Mouse (Mus musculus) liver, adult 2 months (tissue): Measurements from ENCODE around the gene Gm20388. TPM values are rescaled to one million over a fixed set of nuclear protein-coding genes. Genes with fewer than 3 reads are reported as not detected.
A peak's percentile ranks its signal among the peaks of the same experiment; 100 is the strongest.

ENCODE experiments used
- DNase-seq: peaks from one replicate; pipeline ENCODE4 v3.0.0-alpha.2; 2011; ENCODE audit warnings: low read depth, low spot score; ENCODE audit errors: extremely low read depth
- H3K27ac ChIP-seq: fragments of 200-500 bp; replicated peaks from 2 replicates; pipeline ENCODE4 v1.5.1; 2012; ENCODE audit warnings: low read depth, mild to moderate bottlenecking, control low read depth, inconsistent platforms, low read length; ENCODE audit not compliant: insufficient read depth
- H3K27me3 ChIP-seq: fragments of 200-500 bp; 2 replicates; pipeline ENCODE4 v1.6.1; 2012; ENCODE audit warnings: mild to moderate bottlenecking, moderate library complexity, low read length, inconsistent platforms; ENCODE audit not compliant: control insufficient read depth, insufficient read depth
- H3K36me3 ChIP-seq: fragments of 200-500 bp; 2 replicates; pipeline ENCODE4 v1.6.1; 2012; ENCODE audit warnings: low read length, inconsistent platforms; ENCODE audit not compliant: control insufficient read depth, insufficient read depth
- H3K4me1 ChIP-seq: fragments of 200-500 bp; 2 replicates; pipeline ENCODE4 v1.6.1; 2011; ENCODE audit warnings: low read length; ENCODE audit not compliant: control insufficient read depth, insufficient read depth
- H3K4me3 ChIP-seq: fragments of 200-500 bp; 2 replicates; pipeline ENCODE4 v1.5.1; 2011; ENCODE audit warnings: low read depth, mild to moderate bottlenecking, control low read depth, low read length, moderate library complexity; ENCODE audit not compliant: insufficient read depth
- H3K79me2 ChIP-seq: fragments of 200-500 bp; 2 replicates; pipeline ENCODE4 v1.6.1; 2012; ENCODE audit warnings: inconsistent platforms, mild to moderate bottlenecking, low read length, moderate library complexity; ENCODE audit not compliant: control insufficient read depth, insufficient read depth
- H3K9ac ChIP-seq: fragments of 200-500 bp; 2 replicates; pipeline ENCODE4 v1.6.1; 2012; ENCODE audit warnings: low read depth, mild to moderate bottlenecking, control low read depth, inconsistent platforms, low read length
- CTCF ChIP-seq: fragments of 200-500 bp; IDR thresholded peaks from 2 replicates; pipeline ENCODE4 v1.5.1; 2011; ENCODE audit warnings: low read depth, low read length, control low read depth
- POLR2A ChIP-seq: fragments of 200-500 bp; IDR thresholded peaks from 2 replicates; pipeline ENCODE4 v1.6.1; 2011; ENCODE audit warnings: low read length, control low read depth; ENCODE audit not compliant: insufficient read depth; ENCODE audit errors: extremely low read depth
- WGBS: fragments of 180-500 bp; shearing (Covaris S2); methylation state at CpG from one replicate; pipeline ENCODE4 v1.1.7; 2018; 5-methylcytosine and 5-hydroxymethylcytosine counted together
- polyA plus RNA-seq: library from polyadenylated mRNA; depleted of rRNA; stranded (reverse); fragments of >200 nt; gene quantifications from 2 replicates; pipeline ENCODE4 v1.2.3, GENCODE M21; 2012
- total RNA-seq: library from RNA; depleted of rRNA; stranded (reverse); fragments of >200 nt; gene quantifications from 2 replicates; pipeline ENCODE4 v1.2.3, GENCODE M21; 2014

Gene Gm20388
- total and polyA plus RNA-seq, 2 experiments, result 6.4 to 19.9 TPM

DNA sequence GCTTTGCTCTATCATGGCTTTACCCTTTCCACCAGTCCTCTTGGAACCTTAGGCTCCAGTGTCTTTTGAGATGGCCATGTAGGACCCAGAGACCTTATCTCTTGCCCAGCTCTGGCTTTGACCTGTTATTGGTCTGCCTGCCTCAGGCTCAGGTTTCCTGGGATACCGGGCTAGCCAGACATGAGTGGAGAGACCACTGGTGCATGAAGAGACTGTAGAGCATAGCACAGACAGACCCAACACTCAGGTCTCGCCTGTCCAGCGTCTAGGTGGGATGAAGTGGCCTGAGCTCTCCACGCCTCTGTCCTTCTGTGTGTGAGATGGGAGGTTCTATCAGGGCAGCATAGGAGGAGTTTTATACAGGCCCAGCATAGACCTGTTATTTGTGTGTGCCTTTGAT lies 3438.4 kb downstream of the Gm20388 start:
- H3K79me2 ChIP-seq, result no peaks in the 10 kb centered on the region
- H3K27ac ChIP-seq, result no peak overlapping the region
- no peaks in the 10 kb centered on the region for H3K27me3 ChIP-seq
- no peaks in the 10 kb centered on the region for H3K36me3 ChIP-seq
- H3K4me3 ChIP-seq, result no peak overlapping the region
- no peaks in the 10 kb centered on the region for H3K4me1 ChIP-seq
- 90% methylated on average over 4 of the region's 4 CpGs for WGBS
- TF ChIP-seq CTCF (no peak), POLR2A (no peak)
- DNase-seq, result no peak
- no peak overlapping the region for H3K9ac ChIP-seq

DNA sequence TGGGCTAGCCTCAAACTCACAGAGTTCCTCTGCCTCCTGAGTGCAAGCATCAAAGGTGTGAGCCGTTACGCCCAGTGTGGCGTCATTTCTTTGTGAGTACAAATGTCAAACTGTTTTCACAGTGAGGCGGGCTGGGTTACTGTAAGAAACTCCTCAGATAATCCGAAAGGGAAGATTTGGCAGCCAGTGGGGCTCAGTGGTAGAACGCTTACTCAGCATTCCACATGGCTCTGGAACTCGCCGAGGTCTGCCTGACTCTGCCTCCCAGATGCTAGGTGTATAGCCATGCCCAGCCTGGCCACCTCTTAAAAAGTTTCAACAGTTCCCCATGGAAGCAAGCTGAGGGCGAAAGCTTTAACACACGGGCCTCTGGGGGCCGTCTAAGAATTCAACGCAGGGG lies 3441.5 kb downstream of the Gm20388 start:
- no peaks in the 10 kb centered on the region for H3K27me3 ChIP-seq
- H3K79me2 ChIP-seq, result no peaks in the 10 kb centered on the region
- H3K27ac ChIP-seq, result no peak overlapping the region
- no peak overlapping the region for H3K4me3 ChIP-seq
- no peak for DNase-seq
- TF ChIP-seq CTCF (no peak), POLR2A (no peak)
- H3K4me1 ChIP-seq, result no peaks in the 10 kb centered on the region
- 81% methylated on average over 12 of the region's 12 CpGs for WGBS
- no peaks in the 10 kb centered on the region for H3K36me3 ChIP-seq
- H3K9ac ChIP-seq, result no peak overlapping the region

DNA sequence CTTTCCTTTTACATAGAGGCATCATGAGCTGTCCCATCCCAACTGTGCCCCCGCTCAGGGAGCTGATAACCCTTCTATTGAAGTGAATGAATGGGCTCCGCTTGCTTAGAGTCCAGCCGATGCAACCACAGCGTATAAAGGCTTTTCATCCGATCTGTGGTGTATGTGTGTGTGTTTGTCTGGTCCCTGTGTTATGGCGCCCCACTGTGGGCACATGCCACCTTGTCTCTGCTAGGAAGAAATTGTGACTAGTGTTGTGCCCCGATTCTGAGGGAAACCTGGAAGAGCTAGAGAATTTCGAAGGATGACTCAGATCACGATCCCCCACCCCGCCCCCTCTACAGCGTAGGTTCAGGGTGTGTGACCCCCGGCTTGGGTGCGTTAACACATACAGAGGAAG lies 3442.1 kb downstream of the Gm20388 start:
- no peak for DNase-seq
- 51% methylated on average over 13 of the region's 13 CpGs for WGBS

DNA sequence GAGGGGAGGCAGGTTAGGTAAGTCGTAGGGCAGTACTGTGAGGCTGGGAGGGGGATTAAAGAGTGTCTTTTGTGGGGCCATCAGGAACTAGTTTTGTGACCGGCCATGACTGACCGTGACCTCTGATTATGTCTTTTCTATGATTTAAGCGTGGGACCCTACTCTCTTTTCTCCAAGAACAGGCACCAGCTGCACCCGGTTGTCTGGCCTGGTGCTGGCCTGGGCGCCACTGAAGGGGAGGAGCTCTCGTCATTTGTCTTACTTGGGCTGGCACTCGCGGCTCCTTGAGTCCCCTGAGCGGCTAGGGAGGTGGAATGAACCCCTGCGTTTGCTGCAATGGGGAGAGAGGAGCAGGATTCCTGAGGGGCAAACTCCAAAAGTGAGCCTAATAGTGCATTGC lies 3442.6 kb downstream of the Gm20388 start:
- Histone ChIP-seq H3K9ac (no peak overlapping the region), H3K36me3 (no peaks in the 10 kb centered on the region), H3K27ac (no peak overlapping the region), H3K79me2 (no peaks in the 10 kb centered on the region), H3K4me3 (no peak overlapping the region), H3K4me1 (no peaks in the 10 kb centered on the region), H3K27me3 (no peaks in the 10 kb centered on the region)
- 74% methylated on average over 11 of the region's 11 CpGs for WGBS
- DNase-seq, result no peak
- TF ChIP-seq POLR2A, result no peak

More for the DNA sequence above, 3442.1 kb downstream of the Gm20388 start:
- Histone ChIP-seq H3K4me3 (no peak overlapping the region), H3K79me2 (no peaks in the 10 kb centered on the region), H3K4me1 (no peaks in the 10 kb centered on the region), H3K36me3 (no peaks in the 10 kb centered on the region), H3K27me3 (no peaks in the 10 kb centered on the region), H3K9ac (no peak overlapping the region), H3K27ac (no peak overlapping the region)
- TF ChIP-seq CTCF (peak; percentile 53; the same call in 1 of the 2 replicates), POLR2A (no peak)

DNA sequence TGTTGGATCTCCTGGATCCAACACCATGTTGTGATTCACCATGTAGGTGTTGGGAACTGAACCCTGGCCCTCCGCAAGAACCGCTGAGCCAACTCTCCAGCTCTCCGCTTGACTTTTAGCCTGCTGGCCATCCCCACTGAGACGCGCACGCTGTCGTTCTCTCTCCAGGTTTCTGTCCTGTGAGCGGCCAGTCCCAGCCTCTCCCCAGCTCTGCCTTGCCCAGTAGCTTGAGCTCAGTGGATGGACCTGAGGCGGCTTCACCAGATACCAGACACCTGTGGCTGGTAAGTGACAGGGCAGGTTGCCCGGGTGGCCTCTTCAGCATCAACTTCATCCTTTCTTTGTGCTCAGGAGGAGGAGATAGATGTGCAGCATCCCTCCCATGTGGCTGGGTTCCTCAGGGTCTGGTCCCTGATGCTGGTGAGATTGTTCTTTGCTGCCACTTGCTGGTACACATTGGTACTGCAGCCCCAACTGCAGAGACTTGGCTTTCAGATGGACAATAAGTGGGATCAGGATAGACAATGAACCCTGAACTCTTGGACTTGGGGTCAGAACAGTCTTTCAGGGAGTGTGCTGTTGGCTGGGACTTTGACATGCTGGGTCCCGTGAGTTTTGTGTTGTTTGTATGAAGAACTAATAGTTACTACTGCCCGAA lies 3450.6 kb downstream of the Gm20388 start:
- Histone ChIP-seq H3K4me3 (no peak overlapping the region), H3K27ac (no peak overlapping the region), H3K79me2 (no peaks in the 10 kb centered on the region), H3K4me1 (no peaks in the 10 kb centered on the region), H3K36me3 (no peaks in the 10 kb centered on the region), H3K9ac (no peak overlapping the region), H3K27me3 (no peaks in the 10 kb centered on the region)
- WGBS, result 55% methylated on average over 12 of the region's 12 CpGs
- DNase-seq, result peak; percentile 67
- peak; percentile 91 for TF ChIP-seq CTCF
- no peak for TF ChIP-seq POLR2A

DNA sequence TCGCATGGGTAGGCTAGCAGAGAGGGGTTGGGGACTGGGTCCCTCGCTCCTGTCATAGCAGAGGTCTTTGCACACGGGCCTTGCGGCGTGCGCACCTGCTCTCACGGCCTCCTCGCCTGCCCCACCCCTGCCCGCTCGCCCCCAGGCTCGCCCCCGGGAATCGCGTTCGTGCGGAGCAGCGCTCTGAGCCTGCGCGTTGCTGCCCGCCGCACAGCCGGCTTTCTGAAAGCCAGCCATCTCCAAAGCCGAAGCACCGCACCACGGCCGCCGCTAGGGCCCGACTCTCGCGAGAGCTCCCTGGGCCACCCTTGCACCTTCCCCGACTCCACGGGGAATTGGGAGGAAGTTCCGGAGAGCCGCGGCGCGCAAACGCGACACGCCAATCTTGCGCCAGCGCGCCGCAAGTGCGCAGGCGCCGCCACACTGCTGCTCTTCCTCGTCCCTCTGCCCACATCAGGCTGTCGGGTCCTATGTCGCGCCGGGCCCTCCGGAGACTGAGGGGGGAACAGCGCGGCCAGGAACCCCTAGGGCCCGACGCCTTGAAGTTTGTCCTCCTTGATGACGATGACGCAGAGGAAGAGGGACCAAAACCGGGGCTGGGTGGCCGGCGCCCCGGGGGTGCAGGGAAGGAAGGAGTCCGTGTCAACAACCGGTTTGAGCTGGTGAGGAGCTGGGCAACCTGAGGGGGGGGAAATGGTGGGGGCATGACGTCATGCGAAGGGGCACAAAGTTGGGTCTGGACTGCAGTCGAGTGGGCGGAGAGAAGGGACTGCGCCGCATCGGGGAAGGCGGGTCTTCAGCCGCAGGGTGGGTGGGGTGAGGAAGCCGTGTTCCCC lies 3463.0 kb downstream of the Gm20388 start, which contains the start of gene Tcf25:
Tcf25 (plus strand) TSS at position 351 of the 836 bp plus-strand sequence.
- H3K36me3 ChIP-seq, result no peaks in the 10 kb centered on the region
- TF ChIP-seq POLR2A (peak; percentile 81), CTCF (peak; percentile 56)
- peaks cover 13% of the 10 kb centered on the region; the same call in 1 of the 2 replicates for H3K79me2 ChIP-seq
- 1% methylated on average over 75 of the region's 75 CpGs for WGBS
- peak; percentile 77 for DNase-seq
- no peaks in the 10 kb centered on the region for H3K27me3 ChIP-seq
- H3K27ac ChIP-seq, result peak within 1 kb of the TSS; percentile 89
- peak within 1 kb of the TSS; percentile 86 for H3K4me3 ChIP-seq
- peak within 1 kb of the TSS; percentile 90 for H3K9ac ChIP-seq
- H3K4me1 ChIP-seq, result peaks cover 11% of the 10 kb centered on the region; the same call in 1 of the 2 replicates
